Mouse (Mus musculus) urinary bladder, adult 18-20 months (tissue): Measurements from ENCODE around the gene Pipox.
A peak's percentile ranks its signal among the peaks of the same experiment; 100 is the strongest.

Source experiments
- DNase-seq, 2 experiments: peaks; one replicate each; pipeline ENCODE4 v3.0.0; 2022; ENCODE audit warnings: low spot score in 2 of 2, mixed read lengths in 2 of 2

The Pipox gene

GRCm38 (mm10) chr11:77875847-77876759, 17.8 kb downstream of the Pipox start:
- no peak for DNase-seq

DNA sequence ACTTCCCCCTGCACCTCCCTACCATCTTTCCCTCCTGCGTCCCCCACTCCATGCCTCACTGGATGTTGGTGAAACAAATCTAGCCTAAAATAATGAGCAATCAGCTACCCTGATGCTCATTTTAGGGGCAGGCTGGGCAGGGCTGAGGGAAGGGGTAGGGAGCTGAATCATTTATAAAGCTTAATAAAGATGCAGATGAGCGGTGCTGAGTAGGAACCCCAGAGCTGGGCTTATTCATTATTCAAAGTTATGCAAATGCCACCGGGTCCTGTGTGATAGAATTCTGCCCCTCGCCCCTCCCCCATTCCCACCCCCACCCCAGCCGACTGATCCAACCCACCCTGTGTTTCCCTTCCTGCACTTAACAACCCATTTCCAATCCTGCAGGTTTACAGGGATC, 18.6 kb downstream of the Pipox start:
- DNase-seq = no peak

DNA sequence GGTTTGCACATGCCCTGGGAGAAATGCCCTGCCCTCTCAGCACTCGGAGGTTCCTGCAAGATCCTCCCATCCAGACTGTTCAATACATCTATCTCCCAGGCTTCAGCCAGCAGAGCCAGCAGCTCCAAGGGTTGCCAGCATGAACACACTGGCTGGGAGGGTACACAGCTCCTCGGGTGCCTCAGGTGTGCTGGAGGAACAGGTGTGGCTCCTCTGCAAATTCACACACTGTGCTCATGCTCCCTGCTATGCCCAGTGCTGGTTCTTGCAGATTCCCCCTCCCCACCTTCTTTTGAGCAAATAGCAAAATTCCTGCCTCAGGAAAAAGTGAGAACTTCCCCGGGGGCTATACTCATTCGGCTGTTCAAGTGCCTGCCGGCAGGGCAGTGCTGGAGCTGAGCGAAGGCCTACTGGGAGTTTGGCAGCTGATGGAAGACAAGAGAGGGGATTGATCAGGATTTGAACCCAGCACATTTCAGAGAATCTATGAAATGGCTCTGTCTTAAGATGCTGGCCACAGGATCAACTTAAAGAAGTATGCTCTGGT, 19.1 kb downstream of the Pipox start:
- DNase-seq = no peak

DNA sequence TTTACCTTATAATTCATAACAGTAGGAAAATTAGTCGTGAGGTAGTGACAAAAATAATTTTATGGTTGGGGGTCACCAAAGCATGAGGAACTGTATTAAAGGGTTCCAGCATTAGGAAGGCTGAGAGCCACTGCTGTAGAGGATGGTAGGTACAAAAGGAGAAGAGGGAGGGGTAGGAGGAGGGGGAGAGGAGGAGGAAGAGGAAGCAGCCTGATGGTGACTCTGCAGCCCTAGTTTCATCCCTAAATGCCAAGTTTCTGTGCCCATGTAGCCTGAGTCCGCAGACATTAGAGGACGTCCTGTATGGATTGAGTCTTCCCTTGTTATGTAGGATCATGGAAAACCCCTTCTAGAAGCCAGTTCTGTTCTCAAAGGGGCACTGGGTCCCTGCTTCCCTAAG, 20.8 kb downstream of the Pipox start:
- no peak for DNase-seq

DNA sequence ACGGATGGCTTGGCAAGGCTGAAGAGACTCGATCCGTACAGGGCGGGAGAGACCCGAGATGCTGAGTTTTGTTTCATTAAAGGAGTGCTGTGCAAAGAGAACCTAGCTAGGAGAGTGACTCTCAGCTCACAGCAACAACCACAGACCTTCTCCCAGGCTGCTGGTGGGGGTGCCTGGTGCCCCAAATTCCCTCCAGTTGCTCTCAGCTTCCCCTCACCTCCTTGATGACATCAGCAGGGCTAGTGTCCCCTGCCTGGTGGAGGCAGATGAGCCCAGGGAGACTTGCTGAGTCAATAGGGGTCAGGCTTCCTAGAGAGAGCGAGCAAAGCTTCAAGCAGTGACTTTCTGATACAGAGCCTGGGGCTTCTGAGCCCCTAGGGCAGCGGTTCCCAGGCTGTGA, 21.2 kb downstream of the Pipox start:
- DNase-seq = no peak

DNA sequence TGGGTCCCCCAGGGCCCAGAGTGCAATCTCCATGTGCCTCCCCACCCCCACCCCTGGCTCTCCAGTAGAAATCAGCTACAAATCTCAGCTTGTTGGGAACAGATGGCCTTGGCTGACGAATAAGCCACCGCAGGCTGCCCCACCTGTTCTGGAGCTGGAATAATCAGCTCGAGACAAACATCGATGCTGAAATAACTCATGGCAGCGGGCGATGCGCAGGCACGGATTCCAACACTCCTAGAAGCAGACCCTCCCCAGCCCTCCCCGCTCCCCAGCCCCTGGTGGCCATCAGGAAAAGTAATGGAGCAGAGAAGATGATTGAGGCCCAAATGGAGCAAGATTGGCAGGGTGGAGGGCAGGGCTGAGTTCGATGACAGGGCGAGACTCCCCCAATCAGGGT, 21.7 kb downstream of the Pipox start:
- no peak for DNase-seq

- DNase-seq = no peak
Measured at GRCm38 (mm10) chr11:77871436-77871835, 22.5 kb downstream of the Pipox start.

DNA sequence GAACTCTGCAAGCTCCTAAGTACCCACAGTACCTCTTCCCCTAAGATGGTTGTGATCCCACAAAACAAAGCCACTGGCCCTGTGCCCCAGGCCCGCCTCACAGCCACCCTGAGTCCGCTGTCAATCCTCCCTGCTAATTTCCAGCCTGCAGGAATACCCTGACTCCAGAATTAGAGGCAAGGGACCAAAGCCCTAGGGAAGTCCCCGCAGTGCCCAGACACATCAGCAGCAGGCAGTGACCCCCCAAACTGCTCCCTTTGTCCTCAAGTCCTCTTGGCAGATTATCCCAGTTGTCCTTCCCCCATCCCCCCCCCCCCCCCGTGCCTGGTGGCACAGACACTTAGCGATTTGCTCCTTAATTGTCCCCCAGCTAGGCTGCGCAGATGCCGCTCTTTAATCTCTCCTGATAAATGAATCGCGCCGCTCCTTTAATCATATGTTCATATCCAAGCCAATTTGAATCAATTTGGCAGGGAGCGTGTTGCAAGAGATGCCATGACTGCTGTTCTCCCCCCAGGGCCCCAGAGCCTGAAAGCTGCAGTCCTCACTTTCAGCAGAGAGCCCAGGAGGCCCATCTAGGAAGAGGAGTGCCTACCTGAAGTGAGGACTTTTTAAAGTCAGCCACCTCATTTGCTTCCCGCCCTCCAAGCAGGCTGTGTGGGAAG, 26.3 kb downstream of the Pipox start:
- DNase-seq = no peak

DNA sequence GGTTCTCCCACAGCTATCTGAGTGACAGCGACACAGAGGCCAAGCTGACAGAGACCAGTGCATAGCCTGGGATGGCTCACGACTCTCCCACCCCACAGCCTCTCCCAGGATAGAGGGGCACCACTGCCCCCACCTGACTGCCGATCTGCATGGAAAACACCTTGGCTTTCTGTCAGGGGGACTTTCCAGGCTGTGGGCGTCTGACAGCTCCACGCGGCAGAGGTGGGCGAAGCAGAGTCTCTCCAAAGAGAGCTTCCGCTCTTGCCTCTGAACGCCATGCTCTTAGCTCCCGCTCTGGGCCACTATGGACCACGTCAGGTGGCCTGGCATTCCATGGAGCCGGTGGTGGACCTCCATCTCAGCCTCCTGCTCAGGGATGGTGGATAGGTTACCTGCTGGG, 29.1 kb downstream of the Pipox start:
- no peak for DNase-seq

- DNase-seq = no peak
Measured at GRCm38 (mm10) chr11:77862887-77863286, 31.0 kb downstream of the Pipox start.

- no peak for DNase-seq
Measured at GRCm38 (mm10) chr11:77860947-77861346, 32.9 kb downstream of the Pipox start.

DNA sequence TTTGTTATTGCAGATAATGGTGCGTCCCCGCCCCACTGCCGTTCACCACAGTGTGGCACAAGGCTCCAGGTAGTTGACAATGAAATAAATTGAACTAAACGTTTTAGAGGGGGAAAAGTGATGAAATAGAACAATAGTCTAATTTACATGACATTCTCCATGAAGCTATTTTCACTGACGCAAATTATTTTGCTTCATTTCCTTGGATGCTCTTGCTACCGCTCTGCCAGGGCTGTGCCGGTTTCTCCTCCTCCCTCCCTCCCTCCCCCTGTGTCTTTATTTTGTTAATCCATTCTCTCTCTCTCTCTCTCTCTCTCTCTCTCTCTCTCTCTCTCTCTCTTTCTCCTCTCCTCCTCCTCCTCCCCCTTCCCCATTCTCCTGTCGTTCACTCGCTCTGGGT, 35.3 kb downstream of the Pipox start:
- DNase-seq = no peak

DNA sequence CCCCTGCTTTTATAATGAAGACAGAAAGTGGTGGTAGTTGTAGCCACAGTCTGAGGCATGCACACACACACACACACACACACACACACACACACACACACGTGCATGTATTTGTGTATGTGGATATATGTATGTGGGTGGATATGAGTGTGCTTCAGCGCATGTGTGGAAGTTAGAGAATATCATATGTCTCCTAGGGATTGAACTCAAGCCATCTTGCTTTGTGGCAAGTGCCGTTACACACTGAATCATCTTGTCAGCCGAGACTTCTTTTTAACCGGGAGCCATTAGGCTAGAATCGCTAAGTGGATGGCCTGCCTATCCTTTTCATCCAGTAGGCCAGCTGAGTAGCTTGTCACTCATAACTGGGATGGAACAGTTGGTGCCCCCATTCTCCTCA, 36.8 kb downstream of the Pipox start:
- no peak for DNase-seq

GRCm38 (mm10) chr11:77855396-77855795, 38.5 kb downstream of the Pipox start:
- no peak for DNase-seq

DNA sequence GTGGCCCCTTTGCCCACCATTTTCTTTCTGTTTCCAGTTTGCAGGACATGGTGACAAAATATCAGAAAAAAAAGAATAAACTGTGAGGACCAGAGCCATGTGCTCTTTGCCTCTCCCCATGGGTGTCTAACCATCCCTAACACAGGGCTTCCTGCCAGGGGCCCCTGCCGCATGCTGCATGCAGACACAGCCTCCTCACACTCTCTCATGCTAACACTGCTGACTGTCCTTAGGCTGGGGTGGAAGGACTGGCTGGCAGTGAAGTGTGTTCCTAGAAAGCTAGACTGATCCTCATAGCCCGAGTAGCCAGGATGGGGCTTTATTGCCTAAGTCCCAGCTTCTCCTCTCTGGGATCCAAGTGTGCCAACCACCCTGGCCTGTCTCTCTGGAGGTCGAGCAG, 39.3 kb downstream of the Pipox start:
- no peak for DNase-seq

GRCm38 (mm10) chr11:77852941-77853668, 40.8 kb downstream of the Pipox start:
- no peak for DNase-seq

- DNase-seq = no peak
Measured at GRCm38 (mm10) chr11:77852195-77852594, 41.7 kb downstream of the Pipox start.

DNA sequence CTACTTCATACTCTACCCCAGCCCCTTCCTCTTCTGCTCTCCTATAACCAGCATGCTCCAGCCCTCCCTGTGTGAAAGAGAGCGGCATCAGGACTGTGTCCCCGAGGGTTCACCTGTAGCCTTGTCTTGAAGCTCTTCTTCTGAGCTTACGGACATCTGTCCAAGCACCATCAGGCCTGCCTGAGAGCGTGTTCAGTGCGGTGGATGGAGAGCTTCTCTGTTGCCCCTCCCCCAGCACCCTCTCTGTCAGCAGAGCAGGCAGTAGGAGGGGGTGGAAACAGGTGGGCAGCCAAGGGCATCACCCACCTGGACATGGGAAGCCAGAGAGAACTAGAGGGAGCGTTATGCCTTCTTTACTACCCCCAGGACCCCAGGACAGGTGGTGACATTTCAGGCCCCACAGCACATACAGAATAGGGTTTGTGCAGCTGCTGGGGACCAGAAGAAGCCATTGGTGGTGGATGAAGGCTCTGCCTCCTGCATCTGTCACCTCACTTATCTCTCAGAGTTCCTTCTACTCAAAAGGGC, 42.3 kb downstream of the Pipox start:
- no peak for DNase-seq

GRCm38 (mm10) chr11:77850401-77851244, 43.3 kb downstream of the Pipox start:
- peak in 1 of 2 experiments; percentile 22 for DNase-seq

DNA sequence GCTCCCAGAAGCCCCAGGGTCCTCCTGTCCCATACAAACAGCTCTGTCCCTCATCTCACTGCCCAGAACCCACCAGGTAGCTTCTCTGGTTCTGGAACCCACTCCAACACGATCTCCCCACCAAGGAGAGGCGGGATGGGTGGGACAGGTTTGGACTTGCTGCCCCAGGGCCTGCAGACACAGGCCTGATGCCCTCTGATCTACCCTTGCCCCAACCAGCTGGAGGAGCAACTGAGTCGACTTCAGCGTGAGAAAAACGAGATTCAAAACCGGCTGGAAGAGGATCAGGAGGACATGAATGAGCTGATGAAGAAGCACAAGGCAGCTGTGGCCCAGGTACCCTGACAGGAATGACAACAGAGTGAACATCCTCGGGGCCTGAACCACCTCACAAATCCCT, 44.7 kb downstream of the Pipox start:
- DNase-seq = peak; percentile 30 to 63

DNA sequence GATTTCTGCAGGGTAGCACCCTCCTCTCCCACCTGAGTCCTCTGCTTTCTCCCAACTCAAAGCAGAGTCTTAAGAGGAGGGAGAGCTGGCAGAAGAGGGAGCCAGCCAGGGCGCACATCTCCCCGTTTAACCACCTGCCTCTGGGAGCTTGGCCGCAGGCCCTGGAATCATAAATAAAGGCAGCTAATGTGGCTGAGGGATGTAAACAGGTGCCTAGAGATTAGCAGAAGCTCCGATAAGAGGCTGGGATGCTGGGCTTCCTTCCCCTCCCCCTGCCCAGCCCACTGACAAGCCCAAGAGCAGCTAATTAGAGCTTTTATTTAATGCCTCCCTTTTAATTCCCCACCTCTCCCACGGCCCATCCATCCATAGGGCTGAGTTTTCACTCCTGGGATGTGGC, 45.8 kb downstream of the Pipox start:
- DNase-seq = peak in 1 of 2 experiments; percentile 40
